Mouse (Mus musculus): Measurements from ENCODE around the gene Cbx6.

The Cbx6 gene

GRCm38 (mm10) chr15:79803533-79804351 is 30.7 kb downstream of the Cbx6 start:
- DNase-seq (ENCODE audit: low read depth) = no peak

GRCm38 (mm10) chr15:79802304-79802703 is 32.2 kb downstream of the Cbx6 start:
- no peak for DNase-seq (ENCODE audit: low read depth)

GRCm38 (mm10) chr15:79801646-79802045 is 32.8 kb downstream of the Cbx6 start:
- DNase-seq (ENCODE audit: low read depth) = no peak

GRCm38 (mm10) chr15:79800701-79801100 is 33.8 kb downstream of the Cbx6 start:
- DNase-seq (ENCODE audit: low read depth) = no peak

GRCm38 (mm10) chr15:79798591-79798990 is 35.9 kb downstream of the Cbx6 start:
- no peak for DNase-seq (ENCODE audit: low read depth)

- DNase-seq (ENCODE audit: low read depth) = no peak
These were observed 36.8 kb downstream of the Cbx6 start for GRCm38 (mm10) chr15:79797680-79798079.

GRCm38 (mm10) chr15:79797096-79797495 is 37.4 kb downstream of the Cbx6 start:
- DNase-seq (ENCODE audit: low read depth) = no peak

GRCm38 (mm10) chr15:79796256-79796655 is 38.2 kb downstream of the Cbx6 start:
- DNase-seq (ENCODE audit: low read depth) = no peak

- DNase-seq (ENCODE audit: low read depth) = no peak
These were observed 40.3 kb downstream of the Cbx6 start for GRCm38 (mm10) chr15:79794173-79794572.

GRCm38 (mm10) chr15:79793076-79793475 is 41.4 kb downstream of the Cbx6 start:
- DNase-seq (ENCODE audit: low read depth) = no peak

GRCm38 (mm10) chr15:79792455-79792854 is 42.0 kb downstream of the Cbx6 start:
- no peak for DNase-seq (ENCODE audit: low read depth)

- peak; percentile 66 for DNase-seq (ENCODE audit: low read depth)
These were observed 43.0 kb downstream of the Cbx6 start for GRCm38 (mm10) chr15:79791502-79791901.

- DNase-seq (ENCODE audit: low read depth) = no peak
These were observed 43.6 kb downstream of the Cbx6 start for GRCm38 (mm10) chr15:79790905-79791304.

- no peak for DNase-seq (ENCODE audit: low read depth)
These were observed 44.4 kb downstream of the Cbx6 start for GRCm38 (mm10) chr15:79790111-79790510.

- no peak for DNase-seq (ENCODE audit: low read depth)
These were observed 46.7 kb downstream of the Cbx6 start for GRCm38 (mm10) chr15:79787815-79788214.

- DNase-seq (ENCODE audit: low read depth) = no peak
These were observed 49.4 kb downstream of the Cbx6 start for GRCm38 (mm10) chr15:79785056-79785455.

- DNase-seq (ENCODE audit: low read depth) = no peak
These were observed 56.7 kb downstream of the Cbx6 start, which contains the start of gene Dnal4 for GRCm38 (mm10) chr15:79777749-79778148. Gene Dnal4 (minus strand): TSS chr15:79777849.

- DNase-seq (ENCODE audit: low read depth) = no peak
These were observed 58.8 kb downstream of the Cbx6 start for GRCm38 (mm10) chr15:79775662-79776061.

GRCm38 (mm10) chr15:79774117-79775027 is 60.1 kb downstream of the Cbx6 start:
- DNase-seq (ENCODE audit: low read depth) = peak; percentile 99
